Mouse (Mus musculus) CD8-positive naive resting alpha-beta T cell, adult 2 months (primary cell): ENCODE measurements at regions not wholly inside any gene's neighbourhood (a gene's known extent, or its start where the extent isn't known, plus 50 kb on each side); places are given as distances from the start of the nearest gene placed in this dataset.

ENCODE experiments used
- DNase-seq, 2 experiments: peaks; one replicate each; pipeline ENCODE4 v3.0.0; 2022; ENCODE audit warnings: low read depth in 2 of 2, low spot score in 2 of 2

- DNase-seq, result no peak
Measured at GRCm38 (mm10) chr9:61862071-61862480, 52.3 kb downstream of the Rplp1 start.

GRCm38 (mm10) chr9:61860147-61860546 is 54.2 kb downstream of the Rplp1 start:
- DNase-seq, result peak; percentile 59 to 78

GRCm38 (mm10) chr9:61859438-61859837 is 54.9 kb downstream of the Rplp1 start:
- peak; percentile 14 to 45 for DNase-seq

GRCm38 (mm10) chr9:61857817-61858216 is 56.5 kb downstream of the Rplp1 start:
- DNase-seq, result no peak

- no peak for DNase-seq
Measured at GRCm38 (mm10) chr9:61856686-61857085, 57.7 kb downstream of the Rplp1 start.

GRCm38 (mm10) chr9:61855686-61856085 is 58.7 kb downstream of the Rplp1 start:
- DNase-seq, result no peak

GRCm38 (mm10) chr9:61853841-61854240 is 60.5 kb downstream of the Rplp1 start:
- DNase-seq, result no peak

- DNase-seq, result no peak
Measured at GRCm38 (mm10) chr9:61851331-61851730, 63.0 kb downstream of the Rplp1 start.

GRCm38 (mm10) chr9:61848401-61848800 is 65.9 kb downstream of the Rplp1 start:
- no peak for DNase-seq

GRCm38 (mm10) chr9:61847496-61847895 is 66.8 kb downstream of the Rplp1 start:
- DNase-seq, result no peak

- DNase-seq, result no peak
Measured at GRCm38 (mm10) chr9:61844645-61845044, 69.7 kb downstream of the Rplp1 start.

GRCm38 (mm10) chr9:61844141-61844540 is 70.2 kb downstream of the Rplp1 start:
- no peak for DNase-seq

GRCm38 (mm10) chr9:61843513-61843912 is 70.8 kb downstream of the Rplp1 start:
- DNase-seq, result no peak

GRCm38 (mm10) chr9:61842384-61842783 is 72.0 kb downstream of the Rplp1 start:
- DNase-seq, result no peak

GRCm38 (mm10) chr9:61841222-61841621 is 73.1 kb downstream of the Rplp1 start:
- DNase-seq, result no peak

- DNase-seq, result no peak
Measured at GRCm38 (mm10) chr9:61840353-61840752, 74.0 kb downstream of the Rplp1 start.

- no peak for DNase-seq
Measured at GRCm38 (mm10) chr9:61833226-61833625, 81.1 kb downstream of the Rplp1 start.

- DNase-seq, result peak; percentile 76 to 85
Measured at GRCm38 (mm10) chr9:61830236-61830635, 84.1 kb downstream of the Rplp1 start.

- DNase-seq, result no peak
Measured at GRCm38 (mm10) chr9:61829736-61830135, 84.6 kb downstream of the Rplp1 start.

- DNase-seq, result no peak
Measured at GRCm38 (mm10) chr9:61829301-61829700, 85.0 kb downstream of the Rplp1 start.

GRCm38 (mm10) chr9:61827721-61828120 is 86.6 kb downstream of the Rplp1 start:
- no peak for DNase-seq

GRCm38 (mm10) chr9:61827014-61827413 is 87.3 kb downstream of the Rplp1 start:
- DNase-seq, result no peak

- no peak for DNase-seq
Measured at GRCm38 (mm10) chr9:61826415-61826814, 87.9 kb downstream of the Rplp1 start.

GRCm38 (mm10) chr9:61825804-61826203 is 88.5 kb downstream of the Rplp1 start:
- DNase-seq, result no peak
